Mouse (Mus musculus): ENCODE measurements at regions not wholly inside any gene's neighbourhood (a gene's known extent, or its start where the extent isn't known, plus 50 kb on each side); places are given as distances from the start of the nearest gene placed in this dataset.
"Not testable (repeated sequence)": the region's sequence is repeated elsewhere in the genome, so short reads cannot be mapped to it uniquely, and the experiment has no call there.

DNA sequence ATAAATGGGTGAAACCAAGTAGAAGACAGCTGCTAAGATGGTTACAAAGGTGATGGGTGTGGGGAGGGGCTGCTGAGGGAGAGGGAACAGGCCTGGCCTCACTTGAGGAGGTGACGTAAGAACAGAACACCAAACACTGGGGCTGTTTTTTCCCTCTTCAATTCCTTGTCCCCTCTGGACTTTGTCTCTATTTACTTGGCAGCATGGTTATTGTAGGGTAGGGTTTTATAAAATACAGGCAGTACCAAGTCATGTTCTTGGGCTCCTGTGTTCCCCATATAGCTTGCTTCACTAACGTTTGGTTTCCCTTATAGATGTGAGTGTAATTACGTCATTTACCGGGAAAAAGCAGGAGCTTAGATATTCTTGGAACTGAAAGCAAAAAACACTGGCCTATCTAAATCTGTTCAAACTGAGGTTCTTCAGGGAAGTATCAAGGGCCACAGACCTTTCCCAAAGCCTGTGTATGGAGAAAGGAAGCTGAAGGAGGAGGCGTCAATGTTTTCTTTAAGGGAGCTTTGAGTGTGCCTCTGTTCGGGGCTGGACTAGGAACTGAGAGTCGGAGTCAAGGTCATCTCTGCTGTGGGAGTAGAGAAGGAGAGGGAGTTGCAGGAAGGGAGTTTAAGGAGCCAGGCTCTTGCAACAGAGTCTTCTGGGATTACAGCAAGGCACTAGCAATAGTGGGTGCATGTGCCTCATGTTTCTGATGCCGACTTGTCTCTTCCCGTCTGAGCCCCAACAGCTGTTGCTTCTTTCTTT, 85.1 kb upstream of the Atp1b1 start:
- no peak for DNase-seq (ENCODE audit: low spot score)

DNA sequence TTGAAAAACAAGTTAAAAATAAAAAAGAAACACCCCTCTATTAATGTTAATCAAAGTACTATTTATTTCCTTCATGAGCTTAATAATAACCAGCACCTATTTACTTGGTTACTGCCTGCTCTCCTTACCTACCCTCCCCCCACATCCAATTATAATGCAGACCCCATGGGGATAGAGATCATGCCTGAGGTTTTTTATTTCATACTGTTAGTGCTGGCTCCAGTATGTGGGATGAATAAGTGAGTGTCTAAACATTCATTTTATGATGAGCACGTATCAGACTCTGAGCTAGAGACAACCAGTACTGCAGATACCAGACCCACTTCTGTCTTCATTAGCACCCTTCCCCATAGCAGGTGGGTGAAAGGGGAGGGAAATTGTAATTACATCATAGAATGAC, 83.6 kb upstream of the Atp1b1 start:
- DNase-seq (ENCODE audit: low spot score) = no peak

DNA sequence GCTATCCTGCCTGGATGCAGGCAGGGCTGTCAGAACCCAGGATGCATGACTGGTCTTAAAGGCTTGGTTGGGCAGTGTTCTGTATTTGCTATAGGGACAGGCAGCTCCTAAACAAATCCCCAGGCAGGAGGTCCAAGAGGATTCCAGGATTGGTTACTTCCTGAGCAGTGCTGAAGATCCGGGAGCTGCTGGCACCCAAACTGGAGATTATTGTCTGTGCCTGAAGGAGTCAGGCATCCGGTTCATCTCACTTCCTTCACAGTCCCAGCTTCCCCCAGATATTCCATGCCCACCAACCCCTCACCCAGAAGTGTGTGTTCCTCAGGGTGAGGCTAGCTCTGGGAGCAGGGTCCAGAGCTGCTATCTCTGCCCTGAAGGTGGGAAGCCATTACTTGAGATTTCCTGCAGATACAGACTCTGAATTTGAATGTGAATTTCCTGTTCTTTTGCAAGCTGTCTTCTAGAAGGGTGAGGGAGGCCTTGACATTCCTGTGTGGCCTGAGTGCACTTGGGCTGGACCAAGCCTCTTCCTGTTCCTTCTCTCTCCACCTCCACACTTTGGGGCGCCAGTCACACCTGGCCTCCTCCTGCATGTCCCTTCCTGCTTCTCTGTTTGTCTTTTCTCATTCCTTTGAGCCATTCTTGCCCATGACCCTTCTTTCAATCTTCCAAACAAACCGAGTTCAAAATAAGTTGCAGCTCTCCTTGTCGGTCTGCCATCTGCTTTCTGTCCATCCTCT, 80.3 kb upstream of the Atp1b1 start:
- no peak for DNase-seq (ENCODE audit: low spot score)

DNA sequence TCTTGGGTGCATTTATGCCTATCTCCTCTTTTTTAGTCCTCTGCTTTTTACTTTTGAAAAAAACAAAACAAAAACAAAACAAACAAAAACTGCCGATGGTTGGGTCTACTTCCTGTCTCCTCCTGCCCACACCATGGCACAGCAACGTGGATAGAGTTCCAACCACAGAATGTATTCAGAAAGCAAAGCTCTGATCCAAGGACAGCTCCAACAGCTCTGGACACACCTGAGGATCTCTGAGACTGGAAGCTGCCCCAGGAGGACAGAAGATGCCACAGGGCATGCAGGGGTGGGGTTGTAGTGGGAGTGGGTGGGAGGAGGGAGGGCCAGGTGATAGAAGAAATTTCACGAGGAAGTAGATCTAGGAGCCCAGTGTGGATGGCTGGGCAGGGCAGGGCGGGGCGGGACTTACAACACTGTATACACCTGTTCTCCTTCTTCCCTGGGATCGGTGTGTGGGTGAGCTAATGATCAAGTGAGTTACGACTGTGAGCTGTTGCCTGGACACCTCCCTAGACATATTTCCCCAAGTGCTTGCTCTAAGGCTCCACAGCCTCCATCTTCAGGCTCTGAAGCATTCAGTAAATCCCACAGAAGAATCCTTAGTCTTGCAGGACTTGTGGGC, 79.3 kb upstream of the Atp1b1 start:
- DNase-seq (ENCODE audit: low spot score) = no peak

DNA sequence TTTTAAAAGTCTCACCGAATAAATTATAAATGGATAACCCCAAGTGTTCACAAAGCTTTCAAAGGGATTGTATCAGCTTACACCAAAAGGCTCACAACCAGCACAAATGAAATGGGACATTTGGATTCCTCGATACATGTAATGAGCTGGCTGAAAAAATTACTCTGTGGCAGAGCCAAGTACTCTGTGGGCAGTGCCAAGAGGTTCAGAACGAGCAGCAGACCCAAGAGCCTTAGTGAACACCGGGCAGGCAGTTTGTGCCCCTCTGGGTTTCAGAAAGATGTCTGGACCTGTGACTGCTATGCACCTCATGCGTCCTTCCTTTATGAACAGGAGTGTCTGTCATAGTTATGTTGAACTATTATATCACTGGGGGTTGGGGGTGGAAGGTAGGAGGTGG, 74.0 kb upstream of the Atp1b1 start:
- DNase-seq (ENCODE audit: low spot score) = no peak

DNA sequence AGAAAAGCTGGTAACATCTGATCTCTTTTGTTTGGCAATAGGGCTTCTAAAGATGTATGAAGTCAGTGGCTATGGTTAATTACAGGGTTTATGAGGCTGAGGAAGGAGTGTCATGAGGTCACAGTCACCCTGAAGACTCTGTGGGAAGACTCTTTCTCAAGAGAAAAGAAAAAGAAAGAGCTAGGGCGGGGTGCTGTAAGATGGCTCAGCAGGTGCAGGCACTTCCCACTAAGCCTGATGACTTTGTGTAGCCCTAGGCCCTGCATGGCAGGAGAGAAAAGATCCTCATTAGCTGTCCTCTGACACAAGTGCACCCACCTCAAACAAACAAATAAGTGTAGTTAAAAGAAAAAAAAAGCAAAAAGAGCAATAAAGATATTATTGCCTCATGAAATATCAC, 73.6 kb upstream of the Atp1b1 start:
- no peak for DNase-seq (ENCODE audit: low spot score)

DNA sequence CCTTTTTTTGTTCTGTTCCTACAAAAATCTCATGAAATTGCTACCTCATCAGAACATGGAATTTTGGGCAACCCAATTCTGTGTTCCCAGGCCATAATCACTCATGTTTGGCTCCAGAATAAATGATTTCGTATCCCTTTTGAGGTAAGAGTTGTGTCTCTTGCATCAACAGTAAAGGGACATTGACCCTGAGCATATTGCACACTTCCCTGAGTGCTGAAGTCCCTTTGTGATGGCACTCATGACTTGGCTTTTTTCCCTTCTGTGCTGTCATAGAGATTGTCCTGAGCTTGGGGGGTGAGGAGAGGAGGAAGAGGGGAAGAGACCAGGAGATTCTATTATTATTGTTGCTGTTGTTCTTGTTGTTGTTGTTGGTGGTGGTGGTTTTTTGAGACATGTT, 68.6 kb upstream of the Atp1b1 start:
- DNase-seq (ENCODE audit: low spot score) = no peak

DNA sequence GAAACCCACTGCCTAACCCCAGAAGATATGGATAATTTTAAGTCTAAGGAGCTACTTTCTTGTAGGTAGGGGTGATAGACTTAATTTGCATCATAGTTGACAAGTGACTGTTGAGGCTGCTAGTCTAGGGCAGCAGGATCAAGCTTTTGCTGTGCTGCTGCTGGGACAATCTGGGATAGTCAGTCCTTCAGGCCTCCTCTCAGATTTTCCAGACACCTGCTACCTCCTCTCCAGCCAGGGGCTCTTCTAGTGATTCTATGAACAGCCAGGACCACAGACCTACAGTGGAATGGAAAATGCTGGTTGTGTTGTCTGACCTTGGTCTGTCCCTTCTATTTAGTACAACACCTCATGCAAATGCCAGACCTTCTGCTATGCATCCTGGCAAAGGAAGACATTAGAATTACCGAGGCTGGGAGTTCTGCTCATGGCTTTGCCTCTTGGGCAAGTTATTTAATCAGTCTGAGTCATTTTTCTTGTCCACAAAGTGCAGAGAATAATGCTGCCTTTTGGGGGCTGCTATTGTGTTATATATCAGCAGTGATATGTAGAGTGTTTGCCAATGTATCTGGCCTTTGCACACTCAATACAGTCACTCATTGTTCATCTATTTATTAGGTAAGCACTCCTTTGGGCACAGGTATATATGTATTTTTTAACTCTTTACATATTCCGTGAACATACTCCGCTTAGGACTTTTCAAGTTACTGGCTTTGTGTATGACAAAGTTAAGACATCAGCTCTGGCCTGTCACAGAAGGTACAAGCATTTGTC, 64.4 kb upstream of the Atp1b1 start:
- DNase-seq (ENCODE audit: low spot score) = no peak

DNA sequence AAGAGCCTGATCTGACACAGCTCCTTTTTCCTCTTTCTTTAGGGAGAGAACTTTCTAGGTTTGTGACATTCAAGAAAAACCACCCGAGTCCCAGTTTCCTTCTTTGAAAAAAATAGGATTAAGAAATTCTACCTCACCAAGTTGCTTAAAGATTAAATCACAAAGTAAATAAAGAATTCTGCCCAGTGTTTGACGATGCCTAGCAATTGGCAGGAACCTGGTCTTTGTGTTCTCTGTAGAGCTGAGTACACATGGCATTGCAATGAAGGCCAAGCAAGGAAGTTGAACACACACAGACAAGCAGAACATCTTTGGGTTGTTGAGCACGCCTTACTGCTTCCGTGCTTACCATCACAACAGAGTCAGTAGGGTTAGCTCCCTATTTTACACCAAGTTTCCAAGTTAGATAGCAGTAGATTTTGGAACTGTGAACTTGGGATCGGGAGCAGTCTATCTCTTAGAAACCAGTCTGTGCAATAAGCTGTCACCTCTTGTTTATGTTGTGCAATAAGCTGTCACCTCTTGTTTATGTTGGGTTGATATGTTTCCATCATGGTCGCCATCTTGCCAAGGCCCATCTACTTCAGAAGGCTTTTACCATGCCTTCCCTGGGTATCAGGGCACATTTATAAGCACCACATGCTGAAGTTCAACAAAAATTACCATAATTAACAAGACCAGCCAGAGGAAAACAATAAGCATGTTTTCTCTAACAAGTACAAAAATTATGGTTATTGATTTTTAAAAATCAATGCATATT, 63.4 kb upstream of the Atp1b1 start:
- DNase-seq (ENCODE audit: low spot score) = no peak

DNA sequence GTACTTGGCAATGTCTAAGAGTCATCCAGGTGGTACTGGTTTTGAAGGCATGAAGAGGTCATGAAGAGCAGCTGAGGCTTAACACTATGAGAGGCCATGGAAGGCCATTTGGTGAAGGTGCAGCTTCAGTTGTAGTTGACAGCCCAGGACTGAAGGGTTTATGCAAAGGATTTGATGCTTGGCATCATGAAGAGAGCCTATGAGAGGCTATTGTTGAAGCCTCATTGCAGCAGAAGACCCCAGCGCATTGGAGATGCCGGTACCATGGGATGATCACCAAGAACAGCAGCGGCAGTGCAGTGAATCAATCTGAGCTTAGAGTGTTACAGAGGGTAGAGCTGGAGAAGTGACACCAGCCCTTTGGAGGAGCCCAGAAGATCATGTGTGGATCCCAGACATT, 60.7 kb upstream of the Atp1b1 start:
- no peak for DNase-seq (ENCODE audit: low spot score)

DNA sequence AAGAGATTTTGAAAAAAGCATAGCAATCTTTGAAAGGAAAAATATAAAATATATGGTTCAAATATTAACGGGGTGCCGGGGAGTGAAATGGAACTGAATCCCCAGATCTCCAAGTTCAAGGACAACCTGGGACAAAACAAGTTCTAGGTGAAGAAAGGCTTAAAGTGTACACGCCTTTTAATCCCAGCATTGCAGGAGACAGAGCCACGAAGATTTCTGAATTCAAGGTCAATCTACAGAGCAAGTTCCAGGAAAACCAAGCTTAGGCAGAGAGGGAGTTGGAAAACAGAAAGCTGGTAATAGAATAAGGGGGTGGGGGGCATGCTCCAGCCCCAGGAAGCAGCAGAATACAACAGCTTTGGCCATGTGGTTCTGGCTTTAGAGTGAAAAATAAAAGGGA, 60.2 kb upstream of the Atp1b1 start:
- DNase-seq (ENCODE audit: low spot score) = no peak

DNA sequence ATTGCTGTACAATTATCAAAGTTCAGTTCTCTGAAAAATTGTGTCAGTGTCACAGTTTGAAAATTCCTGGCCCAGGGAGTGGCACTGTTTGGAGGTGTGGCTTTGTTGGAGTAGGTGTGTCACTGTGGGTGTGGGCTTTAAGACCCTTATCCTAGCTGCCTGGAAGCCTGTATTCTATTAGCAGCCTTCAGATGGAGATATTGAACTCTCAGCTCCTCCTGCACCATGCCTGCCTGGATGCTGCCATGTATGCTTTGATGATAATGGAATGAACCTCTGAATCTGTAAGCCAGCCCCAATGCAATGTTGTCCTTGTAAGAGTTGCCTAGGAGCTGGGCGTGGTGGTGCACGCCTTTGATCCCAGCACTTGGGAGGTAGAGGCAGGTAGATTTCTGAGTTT, 59.2 kb upstream of the Atp1b1 start:
- DNase-seq (ENCODE audit: low spot score) = not testable (repeated sequence)

DNA sequence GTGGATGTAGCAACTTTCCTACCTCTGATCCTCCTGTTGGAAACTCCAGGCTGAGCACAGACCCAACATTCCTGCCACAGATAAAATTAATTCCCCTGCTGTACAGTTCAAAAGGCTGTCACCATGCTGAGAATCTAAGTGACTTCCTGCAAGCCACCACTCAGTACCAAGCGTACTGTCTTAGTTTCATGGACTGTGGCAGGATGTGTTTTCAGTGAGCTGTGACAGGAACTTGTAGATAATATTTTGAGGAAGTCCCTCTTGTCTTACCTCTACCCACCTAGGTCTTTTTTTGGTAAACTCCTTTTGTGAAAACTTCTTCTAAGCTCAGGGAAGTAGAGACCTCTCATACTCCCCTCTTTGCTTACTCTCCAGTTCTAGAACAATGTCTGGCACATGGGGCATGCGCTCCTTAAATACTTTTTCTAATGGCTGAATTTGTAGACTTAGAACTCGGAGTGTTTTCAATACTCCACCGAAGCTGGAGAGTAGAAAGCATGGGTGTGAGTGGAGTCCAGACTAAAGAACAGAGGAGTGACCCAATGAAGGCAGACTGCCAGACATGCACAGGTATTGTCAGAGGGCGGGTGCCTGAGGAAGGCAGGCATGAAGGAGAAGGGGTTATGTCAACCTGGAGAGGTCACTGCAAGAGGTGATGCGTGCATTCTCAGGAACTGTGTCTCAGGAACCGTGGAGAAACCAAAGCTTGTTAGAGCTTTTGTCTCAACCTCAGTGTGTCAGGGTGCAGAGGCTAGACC, 53.7 kb upstream of the Atp1b1 start:
- no peak for DNase-seq (ENCODE audit: low spot score)

DNA sequence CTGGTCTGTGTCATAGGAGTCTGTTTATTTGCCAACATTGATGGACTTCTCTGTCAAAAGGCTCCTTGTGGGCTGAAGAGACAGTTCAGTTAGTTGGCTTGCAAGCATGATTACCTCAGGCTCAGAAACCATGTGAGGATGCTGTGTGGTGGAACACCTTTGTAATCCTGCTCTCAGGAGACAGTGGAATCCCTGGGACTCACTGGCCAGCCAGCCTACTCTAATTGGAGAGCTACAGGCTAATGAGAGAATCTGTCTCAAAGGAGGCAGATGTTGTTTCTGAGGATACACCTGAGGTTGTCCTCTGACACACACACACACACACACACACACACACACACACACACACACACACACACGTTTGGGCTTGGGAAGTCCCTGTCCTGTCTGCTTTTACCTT, 51.1 kb upstream of the Atp1b1 start:
- no peak for DNase-seq (ENCODE audit: low spot score)

DNA sequence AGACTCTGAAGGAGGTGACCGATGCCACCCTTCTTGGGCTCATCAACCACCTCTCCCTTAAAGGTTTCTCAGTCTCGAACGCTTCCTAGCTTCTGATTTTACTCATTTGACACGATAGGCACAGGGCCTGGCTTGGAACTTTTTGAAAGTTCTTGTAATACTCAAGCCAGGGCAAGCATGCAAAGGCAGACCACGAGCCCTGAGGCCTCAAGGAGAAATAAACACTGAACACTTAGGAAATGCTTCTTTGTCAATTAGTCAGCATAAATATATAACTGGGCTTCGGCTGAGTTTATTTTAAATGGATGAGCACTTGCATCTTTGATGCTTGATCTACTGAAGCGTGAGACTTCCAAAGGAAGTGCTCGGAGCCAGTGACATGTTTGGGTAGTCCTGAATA, 50.4 kb upstream of the Atp1b1 start:
- DNase-seq (ENCODE audit: low spot score) = no peak

DNA sequence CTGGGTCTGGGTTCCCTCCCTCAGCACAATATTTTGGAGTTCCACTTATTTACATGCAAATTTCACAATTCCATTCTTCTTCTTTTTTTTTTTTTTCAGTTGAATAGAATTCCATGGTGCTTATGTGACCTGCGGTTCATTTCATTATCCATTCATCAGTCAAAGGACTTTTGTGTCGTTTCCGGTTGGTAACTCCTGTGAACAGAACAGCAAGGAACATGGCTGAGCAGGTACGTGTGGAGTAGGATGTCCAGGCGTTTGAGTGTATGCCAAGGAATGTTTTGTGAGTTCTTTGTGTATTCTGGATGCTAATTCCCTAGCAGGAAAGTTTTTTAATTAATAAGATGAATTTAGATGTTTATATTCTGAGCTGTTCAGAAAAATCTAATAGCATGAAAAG, 50.0 kb upstream of the Atp1b1 start:
- no peak for DNase-seq (ENCODE audit: low spot score)
